Mouse (Mus musculus): ENCODE results near the gene Vmn1r103. TPM values are rescaled to one million over a fixed set of nuclear protein-coding genes. Genes with fewer than 3 reads are reported as not detected.
"Not testable (repeated sequence)": the region's sequence is repeated elsewhere in the genome, so short reads cannot be mapped to it uniquely, and the experiment has no call there.

Gene Vmn1r103
- not detected in 2 replicates for polyA plus RNA-seq (2015; fragmentation: Nextera tagmentation; extraction: Ambion mirVana)

GRCm38 (mm10) chr7:20510434-20510833, at the start of gene Vmn1r103:
TSS of gene Vmn1r103 (minus strand) at chr7:20510534.
- H3K36me3 ChIP-seq; H3K9me3 ChIP-seq; H3K4me2 ChIP-seq; ATAC-seq (ENCODE audit: low FRiP score, low read depth); H3K27me3 ChIP-seq; H3K4me3 ChIP-seq; H3K9ac ChIP-seq; H3K27ac ChIP-seq (replicated peaks); H3K4me1 ChIP-seq (replicated peaks): not testable (repeated sequence)
- no CpG with 5 or more reads among the region's 3 CpGs for WGBS

- WGBS = no CpG with 5 or more reads among the region's 1 CpGs
- H3K9ac ChIP-seq; H3K27me3 ChIP-seq; ATAC-seq (ENCODE audit: low FRiP score, low read depth); H3K27ac ChIP-seq (replicated peaks); H3K36me3 ChIP-seq; H3K4me1 ChIP-seq (replicated peaks); H3K9me3 ChIP-seq; H3K4me2 ChIP-seq; H3K4me3 ChIP-seq: not testable (repeated sequence)
Observed at GRCm38 (mm10) chr7:20545657-20546056, 35.3 kb upstream of the Vmn1r103 start, which contains the start of gene Gm5726. TSS of gene Gm5726 (minus strand) at chr7:20545757.

DNA sequence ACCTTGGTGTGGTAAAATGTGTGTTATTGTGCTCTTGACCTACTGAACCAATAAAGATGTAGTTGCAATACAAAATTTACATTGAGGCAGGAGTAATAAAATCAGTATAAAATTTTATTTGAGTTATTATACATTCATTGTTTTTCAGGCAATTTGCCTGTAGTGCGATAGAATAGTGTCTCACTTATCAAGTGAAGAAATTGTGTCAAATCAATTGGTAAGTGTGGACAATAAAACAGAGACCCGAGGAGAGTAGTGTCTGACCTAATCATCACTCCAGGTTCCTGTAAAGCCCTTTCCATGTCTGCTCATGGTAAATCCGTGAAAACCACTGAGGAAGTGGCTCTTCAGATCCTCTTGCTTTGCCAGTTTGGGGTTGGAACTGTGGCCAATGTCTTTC, 23.2 kb upstream of the Vmn1r103 start, which contains the start of gene Vmn1r104:
TSS of gene Vmn1r104 (plus strand) at position 301 of the 400 bp plus-strand sequence.
- H3K9me3 ChIP-seq; H3K4me3 ChIP-seq; H3K36me3 ChIP-seq; ATAC-seq (ENCODE audit: low FRiP score, low read depth); H3K4me1 ChIP-seq (replicated peaks); H3K27ac ChIP-seq (replicated peaks); H3K9ac ChIP-seq; H3K4me2 ChIP-seq; H3K27me3 ChIP-seq: not testable (repeated sequence)
- no CpG with 5 or more reads among the region's 3 CpGs for WGBS

DNA sequence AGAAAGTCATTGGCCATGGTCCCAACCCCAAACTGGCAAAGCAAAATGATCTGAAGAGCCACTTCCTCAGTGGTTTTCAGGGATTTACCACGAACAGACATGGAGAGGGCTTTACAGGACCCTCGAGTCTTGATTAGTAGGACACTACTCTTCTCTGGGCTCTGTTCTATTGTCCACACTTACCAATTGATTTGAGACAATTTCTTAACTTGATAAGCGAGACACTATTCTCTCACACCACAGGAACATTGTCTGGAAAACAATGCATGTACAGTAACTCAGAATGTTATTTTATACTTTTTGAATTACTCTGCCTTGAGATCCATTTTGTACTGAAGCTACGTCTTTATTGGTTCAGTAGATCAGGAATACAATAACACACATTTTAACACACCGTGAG, 35.5 kb downstream of the Vmn1r103 start, which contains the start of gene Gm10670:
TSS of gene Gm10670 (minus strand) at position 101 of the 400 bp plus-strand sequence.
- ATAC-seq (ENCODE audit: low FRiP score, low read depth); H3K4me2 ChIP-seq; H3K4me1 ChIP-seq (replicated peaks); H3K36me3 ChIP-seq; H3K4me3 ChIP-seq; H3K9ac ChIP-seq; H3K27ac ChIP-seq (replicated peaks); H3K9me3 ChIP-seq; H3K27me3 ChIP-seq: not testable (repeated sequence)
- no CpG with 5 or more reads among the region's 5 CpGs for WGBS

Other genes starting within 250 kb of the Vmn1r103 start
- gene Gm5890, start 247.7 kb downstream of the Vmn1r103 start, polyA plus RNA-seq (2015; fragmentation: Nextera tagmentation; extraction: Ambion mirVana) = not detected in 2 replicates
- not detected in 2 replicates for gene Gm4133, start 176.5 kb downstream of the Vmn1r103 start, polyA plus RNA-seq (2015; fragmentation: Nextera tagmentation; extraction: Ambion mirVana)
- gene Gm5728, start 135.1 kb downstream of the Vmn1r103 start, polyA plus RNA-seq (2015; fragmentation: Nextera tagmentation; extraction: Ambion mirVana) = not detected in 2 replicates
- gene Vmn1r100, start 92.6 kb downstream of the Vmn1r103 start, polyA plus RNA-seq (2015; fragmentation: Nextera tagmentation; extraction: Ambion mirVana) = not detected in 2 replicates
- not detected in 2 replicates for gene Vmn1r101, start 67.9 kb downstream of the Vmn1r103 start, polyA plus RNA-seq (2015; fragmentation: Nextera tagmentation; extraction: Ambion mirVana)
- not detected in 2 replicates for gene Gm10670, start 35.6 kb downstream of the Vmn1r103 start, polyA plus RNA-seq (2015; fragmentation: Nextera tagmentation; extraction: Ambion mirVana)
- gene Vmn1r104, start 23.3 kb upstream of the Vmn1r103 start, polyA plus RNA-seq (2015; fragmentation: Nextera tagmentation; extraction: Ambion mirVana) = not detected in 2 replicates
- gene Gm5726, start 35.2 kb upstream of the Vmn1r103 start, polyA plus RNA-seq (2015; fragmentation: Nextera tagmentation; extraction: Ambion mirVana) = not detected in 2 replicates
- not detected in 2 replicates for gene Gm4141, start 65.7 kb upstream of the Vmn1r103 start, polyA plus RNA-seq (2015; fragmentation: Nextera tagmentation; extraction: Ambion mirVana)
- gene Gm4513, start 88.5 kb upstream of the Vmn1r103 start, polyA plus RNA-seq (2015; fragmentation: Nextera tagmentation; extraction: Ambion mirVana) = not detected in 2 replicates
- not detected in 2 replicates for gene Vmn1r107, start 158.4 kb upstream of the Vmn1r103 start, polyA plus RNA-seq (2015; fragmentation: Nextera tagmentation; extraction: Ambion mirVana)
- gene Vmn1r111, start 192.7 kb upstream of the Vmn1r103 start, polyA plus RNA-seq (2015; fragmentation: Nextera tagmentation; extraction: Ambion mirVana) = not detected in 2 replicates
- not detected in 2 replicates for gene Gm10668, start 220.1 kb upstream of the Vmn1r103 start, polyA plus RNA-seq (2015; fragmentation: Nextera tagmentation; extraction: Ambion mirVana)

All from hindbrain, embryonic 15.5 days (tissue).